Mouse (Mus musculus) CD8-positive naive resting alpha-beta T cell, adult 2 months (primary cell): ENCODE measurements around the gene Abcb5.

Experiments used
- DNase-seq, 2 experiments: peaks; one replicate each; pipeline ENCODE4 v3.0.0; 2022; ENCODE audit warnings: low read depth in 2 of 2, low spot score in 2 of 2

Abcb5 gene

DNA sequence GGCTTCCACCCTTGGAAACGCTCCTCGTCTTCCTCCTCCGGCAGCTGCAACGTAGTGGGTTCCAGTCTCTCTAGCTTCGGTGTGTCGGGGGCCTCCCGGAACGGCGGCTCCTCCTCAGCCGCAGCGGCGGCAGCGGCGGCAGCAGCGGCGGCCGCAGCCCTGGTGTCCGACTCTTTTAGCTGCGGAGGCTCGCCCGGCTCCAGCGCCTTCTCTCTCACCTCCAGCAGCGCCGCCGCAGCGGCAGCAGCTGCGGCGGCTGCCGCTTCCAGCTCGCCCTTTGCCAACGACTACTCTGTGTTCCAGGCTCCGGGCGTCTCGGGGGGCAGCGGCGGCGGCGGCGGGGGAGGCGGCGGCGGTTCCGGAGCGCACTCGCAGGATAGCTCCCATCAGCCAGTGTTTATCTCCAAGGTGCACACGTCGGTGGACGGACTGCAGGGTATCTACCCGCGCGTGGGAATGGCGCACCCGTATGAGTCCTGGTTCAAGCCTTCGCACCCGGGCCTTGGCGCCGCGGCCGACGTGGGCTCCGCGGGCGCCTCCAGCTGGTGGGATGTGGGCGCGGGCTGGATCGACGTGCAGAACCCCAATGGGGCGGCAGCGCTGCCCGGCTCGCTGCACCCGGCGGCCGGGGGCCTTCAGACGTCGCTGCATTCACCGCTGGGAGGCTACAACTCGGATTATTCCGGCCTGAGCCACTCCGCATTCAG, 117.6 kb downstream of the Abcb5 start:
- no peak for DNase-seq

DNA sequence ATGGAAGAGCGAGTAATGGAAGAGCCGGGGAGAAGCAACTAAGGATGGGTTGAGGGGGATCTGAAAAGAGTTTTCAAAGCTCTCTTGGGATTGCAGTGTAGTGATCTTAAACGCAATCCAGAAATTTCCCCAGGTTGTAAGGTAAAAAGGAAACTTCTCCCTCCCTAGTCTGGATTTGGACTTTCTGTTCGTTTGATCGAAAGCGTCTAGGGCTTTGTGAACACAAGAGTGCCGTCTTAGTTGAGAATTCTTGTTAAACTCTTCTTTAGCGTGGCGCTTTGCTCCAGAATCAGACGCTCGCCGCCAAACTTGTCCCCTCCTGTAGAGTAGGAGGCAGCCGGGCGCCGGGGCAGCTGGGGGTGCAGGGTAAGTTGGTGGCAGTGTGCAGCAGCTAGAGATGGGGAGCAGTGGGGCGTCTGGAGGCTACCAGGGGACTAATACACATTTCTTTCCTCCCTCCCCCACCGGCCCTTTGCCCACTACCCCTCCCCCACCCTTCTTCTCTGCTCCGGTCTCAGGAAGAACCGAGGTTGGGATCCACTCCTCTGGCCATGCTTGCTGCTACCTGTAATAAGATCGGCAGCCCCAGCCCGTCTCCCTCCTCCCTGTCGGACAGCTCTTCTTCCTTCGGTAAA, 118.2 kb downstream of the Abcb5 start:
- no peak for DNase-seq

DNA sequence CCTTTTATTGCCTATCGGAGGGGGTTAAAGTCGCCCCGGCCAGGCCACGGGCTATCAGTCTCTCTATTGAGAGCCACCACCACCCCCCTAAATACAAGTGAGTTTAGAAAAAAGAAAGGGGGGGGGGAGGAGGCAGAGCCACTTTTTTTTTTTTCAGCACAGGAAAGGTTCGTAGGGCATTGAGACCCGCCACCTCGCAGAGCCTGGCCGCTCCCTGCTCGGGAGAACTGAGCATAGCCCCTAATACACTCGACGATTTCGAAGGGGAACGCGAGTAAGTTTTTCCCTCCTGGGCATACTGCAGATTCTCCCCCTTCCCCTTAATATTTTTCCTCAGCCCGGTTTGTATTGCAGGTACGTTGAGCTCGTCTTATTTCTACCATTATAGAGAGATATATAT, 118.8 kb downstream of the Abcb5 start:
- DNase-seq, result no peak

DNA sequence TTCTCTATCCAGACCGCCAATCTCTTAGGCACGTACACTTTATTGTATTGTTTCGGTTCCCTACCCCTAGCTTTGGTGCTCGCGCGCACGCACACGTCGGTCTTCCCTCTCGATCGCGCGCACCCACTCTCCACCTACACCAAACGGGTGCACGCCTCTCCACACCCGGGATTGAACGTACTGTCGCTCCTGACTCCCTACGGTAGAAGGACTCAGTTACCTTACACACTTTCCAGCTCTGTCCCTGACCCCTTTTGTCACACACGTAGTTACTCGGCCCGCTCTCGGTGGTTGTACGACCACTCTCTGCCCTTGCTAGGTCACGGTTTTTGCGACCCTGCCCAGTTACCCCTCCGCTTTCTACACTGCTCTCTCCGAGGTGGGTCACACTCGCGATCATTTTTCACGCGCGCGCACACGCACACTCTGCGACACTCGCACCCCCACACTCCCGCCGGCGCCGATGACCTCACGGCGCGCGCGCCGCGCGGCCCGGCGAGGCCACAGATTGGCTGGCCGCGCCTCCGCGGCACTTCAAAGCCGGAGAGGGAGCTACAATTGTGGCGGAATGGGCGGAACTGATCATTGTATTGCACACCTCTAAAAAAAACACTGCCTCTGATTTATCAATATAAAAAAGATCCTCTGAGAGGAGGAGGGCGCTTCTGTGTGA, 119.4 kb downstream of the Abcb5 start:
- DNase-seq, result no peak

DNA sequence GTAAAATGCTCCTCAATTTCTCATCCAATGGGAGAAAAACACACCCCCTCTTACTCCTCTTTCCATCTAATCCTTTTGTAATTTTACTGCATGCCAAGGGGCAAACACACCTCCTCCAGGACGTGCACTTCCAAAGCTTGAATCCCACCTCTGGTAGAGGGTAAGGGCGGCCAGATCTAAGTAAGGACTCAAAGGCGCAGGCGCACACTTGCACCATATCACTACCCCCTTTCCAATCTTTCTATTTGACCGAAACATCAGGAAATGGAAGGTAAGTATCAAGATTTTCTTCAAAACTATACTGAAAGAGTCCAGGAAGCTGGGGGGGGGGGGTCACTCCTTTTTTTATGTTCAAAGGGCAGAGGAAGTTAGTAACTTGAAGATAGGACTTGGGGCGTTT, 120.0 kb downstream of the Abcb5 start, which contains the start of gene Sp8:
Sp8 (plus strand) TSS at position 109 of the 400 bp plus-strand sequence.
- DNase-seq, result no peak

DNA sequence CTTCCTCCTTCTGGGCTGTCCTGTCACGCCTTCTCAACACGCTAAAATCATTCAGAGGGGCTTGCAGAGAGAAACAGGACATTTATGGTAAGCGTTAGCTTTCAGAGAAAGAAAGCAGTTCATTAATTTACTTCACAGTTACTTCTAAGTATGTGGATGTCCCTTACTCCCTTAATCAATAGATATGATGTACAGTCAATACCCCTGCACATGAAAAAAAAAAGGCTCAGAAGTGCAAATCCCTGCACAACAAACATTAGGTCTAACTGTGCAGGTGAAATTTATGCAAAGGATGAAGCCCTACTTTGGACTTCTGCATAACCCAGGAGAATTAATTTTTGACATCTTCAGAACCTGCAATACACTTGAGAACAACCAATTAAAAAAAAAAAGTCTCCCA, 120.9 kb downstream of the Abcb5 start:
- DNase-seq, result no peak

DNA sequence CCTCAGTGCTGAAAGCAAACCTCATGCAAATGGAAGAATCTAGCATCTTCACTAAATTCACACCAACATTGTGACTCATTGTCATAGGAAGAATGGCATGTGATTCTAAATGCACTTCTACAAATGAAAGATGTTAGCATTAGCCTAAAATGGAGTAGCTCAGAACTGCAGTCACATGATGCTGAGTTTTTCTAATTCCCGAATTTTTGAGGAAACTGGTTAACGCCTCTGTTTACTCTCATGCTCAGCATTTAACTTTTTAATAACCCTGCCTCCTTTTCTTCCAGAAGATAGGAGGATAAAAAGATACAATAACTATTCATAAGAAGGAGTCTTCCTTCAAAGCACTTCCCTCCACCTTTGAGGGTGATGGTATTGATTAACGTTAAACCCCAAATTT, 121.4 kb downstream of the Abcb5 start:
- DNase-seq, result no peak

DNA sequence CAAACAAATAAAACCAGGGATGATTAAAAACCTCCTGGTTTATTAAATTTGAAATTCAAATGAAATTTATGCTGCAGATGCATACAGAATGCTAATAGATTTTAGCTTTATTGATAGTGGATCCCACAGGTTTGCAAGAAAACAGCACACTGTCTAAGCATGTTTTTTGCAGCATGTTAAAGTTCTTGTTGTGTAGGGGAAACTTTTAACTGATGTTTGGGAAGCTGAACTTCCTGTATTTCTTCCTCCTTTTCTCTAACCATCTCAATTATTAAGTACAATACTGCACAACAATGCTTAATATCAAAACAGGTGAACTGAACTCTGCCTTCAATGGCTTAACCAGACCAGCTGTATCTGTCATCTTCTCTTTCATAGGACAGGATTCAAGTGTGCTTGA, 122.1 kb downstream of the Abcb5 start:
- no peak for DNase-seq

DNA sequence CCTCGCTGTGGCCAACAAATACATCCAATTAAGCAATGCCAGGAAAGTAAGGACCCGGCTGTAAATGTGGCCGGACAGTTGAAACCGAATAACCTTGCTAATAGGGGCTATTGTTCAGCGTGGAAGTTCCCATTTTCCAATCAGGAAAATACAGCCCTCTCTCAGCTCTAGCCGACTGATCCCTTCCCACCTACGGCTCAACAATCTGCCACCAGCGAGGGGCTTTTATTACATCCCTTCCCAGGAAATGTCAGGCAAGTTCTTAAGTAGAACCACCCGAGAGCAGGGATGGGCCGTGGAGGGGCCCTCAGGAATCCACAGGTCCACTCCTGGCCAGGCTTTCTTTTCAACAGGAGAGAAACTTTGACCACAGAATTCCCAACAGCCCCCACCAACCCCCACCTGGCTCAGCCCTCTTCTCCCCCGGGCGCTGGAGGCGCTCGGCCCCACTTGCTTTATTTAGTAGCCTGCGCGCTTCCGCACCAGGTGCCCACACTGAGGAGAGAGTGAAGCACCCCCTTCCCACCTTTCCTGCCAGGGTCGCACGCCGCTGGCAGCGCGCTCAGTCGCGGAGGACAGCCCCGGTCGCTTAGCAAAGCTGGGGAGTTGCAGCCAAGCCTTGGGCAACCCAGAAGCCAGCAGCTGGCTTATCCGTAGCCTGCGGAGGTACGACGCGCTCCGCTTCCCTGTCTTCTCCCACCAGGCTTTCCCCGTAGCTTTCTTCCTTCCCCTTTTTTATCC, 123.4 kb downstream of the Abcb5 start:
- DNase-seq, result no peak

DNA sequence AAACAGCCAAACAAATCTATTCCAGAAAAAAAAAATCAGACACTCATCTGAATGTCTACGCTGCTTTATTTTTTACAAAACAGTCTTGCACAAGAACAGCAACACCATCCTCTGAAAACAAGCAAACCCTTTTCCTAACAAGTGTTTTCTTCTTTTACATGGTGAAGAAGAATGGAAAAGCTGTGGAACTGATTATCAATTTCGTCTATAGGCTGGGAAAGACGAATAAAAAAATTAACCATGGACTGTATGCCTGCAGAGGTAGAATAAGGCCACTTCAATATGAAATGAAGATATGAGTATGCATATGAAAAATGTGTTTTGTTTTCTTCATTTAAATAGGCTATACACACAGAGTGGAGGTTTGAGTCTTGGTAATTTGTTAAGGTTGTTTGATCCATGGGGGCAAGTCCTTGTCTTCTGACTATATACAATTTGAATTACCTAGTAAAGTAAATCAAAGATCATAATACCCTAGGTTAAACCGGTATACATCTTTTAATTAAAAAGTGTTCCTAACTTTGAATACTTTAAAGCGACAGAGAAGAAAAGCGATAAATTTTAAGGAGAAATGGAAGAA, 124.2 kb downstream of the Abcb5 start:
- no peak for DNase-seq

DNA sequence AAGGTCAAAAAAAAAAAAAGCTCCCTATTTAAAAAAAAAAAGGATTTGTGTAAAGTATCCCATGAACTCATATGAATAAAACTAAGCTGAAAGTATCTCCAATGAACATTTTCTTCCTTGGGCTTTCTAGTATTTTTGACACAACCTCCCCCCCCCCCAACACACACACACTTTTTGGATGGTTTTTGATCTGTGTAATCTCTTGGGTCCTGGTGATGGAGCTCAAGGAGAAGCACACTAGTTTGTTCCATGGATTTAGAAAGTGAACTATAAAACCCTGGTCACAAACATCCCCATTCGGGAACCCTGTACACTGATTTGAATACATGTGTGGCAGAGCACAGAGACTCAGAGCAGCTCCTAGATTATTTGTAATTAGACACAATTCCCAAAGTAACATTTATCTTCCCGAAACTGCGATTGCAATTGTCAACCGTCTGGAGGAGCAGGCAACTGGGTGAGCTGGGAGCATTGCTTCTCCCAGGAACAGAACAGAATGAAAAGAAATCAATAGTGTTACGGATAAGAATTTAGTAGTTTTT, 124.8 kb downstream of the Abcb5 start:
- DNase-seq, result no peak

DNA sequence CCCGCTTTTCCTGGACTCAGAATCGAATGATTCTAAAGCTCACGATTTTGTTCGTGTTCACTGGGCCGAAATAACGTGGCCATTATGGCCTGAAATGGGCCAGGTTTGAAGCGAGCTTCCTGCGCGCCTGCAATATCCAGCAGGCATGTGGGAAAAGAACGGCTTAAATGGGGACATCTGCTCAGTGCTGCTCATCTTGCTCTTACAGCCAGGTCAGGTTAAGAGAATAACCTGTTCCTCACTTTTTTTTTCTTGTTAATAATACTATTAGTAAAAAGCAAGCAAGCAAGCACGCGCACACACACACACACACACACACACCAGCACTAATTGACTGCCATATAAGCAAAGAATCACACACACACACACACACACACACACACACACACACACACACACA, 125.4 kb downstream of the Abcb5 start:
- no peak for DNase-seq

DNA sequence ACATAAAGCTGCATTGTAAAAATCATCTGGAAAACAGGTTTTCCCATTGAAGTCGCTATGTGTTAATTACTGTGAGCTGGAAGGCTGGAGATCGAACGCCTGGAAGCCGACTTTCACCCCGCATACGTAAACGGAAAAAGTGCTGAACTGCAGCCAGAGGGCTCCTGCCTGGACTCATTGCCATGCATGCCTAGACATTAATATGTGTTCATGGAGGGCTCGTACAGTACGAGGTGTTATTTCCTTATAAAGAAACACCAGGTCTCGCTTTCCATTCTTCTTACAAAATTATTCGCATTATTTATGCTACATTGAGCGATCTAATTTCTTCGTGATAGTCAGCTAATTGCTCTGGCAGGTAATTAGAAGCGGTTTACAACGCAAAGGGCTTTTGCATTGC, 125.9 kb downstream of the Abcb5 start:
- DNase-seq, result no peak

DNA sequence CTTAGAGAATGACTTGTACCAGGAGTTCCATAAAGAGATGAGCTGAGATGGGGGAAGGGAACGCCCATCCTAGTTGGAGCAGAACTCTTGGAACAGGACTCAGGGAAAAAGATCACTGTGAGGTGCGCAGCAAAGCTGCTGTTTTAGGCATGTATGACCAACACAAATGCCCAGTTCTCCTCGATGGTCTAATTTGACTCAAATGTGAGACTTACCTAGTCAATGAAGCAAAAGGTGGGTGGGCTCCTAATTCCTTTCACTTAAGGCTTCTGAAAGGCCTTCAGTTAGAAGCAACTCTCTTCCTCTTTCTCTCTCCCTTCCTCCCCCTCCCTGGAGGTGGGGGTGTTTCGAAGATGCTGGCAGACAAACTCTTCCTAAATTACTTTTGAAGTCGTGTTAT, 126.8 kb downstream of the Abcb5 start:
- no peak for DNase-seq

DNA sequence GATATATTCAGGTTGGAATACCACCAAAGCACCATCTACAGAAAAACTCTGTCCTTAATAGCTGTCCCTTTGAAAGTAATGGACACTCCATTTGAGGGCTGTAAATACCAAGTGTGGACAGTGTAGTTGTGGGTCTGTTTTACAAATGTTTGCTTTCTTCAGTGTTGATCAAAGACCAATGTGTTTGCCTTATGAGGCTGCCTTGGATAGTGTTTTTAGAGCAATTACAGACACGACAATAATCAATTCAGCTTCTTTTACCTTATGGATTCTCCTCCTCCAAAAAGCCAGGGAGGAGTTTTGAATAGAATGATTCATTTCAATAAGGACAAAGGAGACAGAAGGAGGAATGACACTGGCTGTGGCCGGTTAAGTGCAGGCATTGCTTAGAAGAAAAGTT, 128.0 kb downstream of the Abcb5 start:
- DNase-seq, result no peak

DNA sequence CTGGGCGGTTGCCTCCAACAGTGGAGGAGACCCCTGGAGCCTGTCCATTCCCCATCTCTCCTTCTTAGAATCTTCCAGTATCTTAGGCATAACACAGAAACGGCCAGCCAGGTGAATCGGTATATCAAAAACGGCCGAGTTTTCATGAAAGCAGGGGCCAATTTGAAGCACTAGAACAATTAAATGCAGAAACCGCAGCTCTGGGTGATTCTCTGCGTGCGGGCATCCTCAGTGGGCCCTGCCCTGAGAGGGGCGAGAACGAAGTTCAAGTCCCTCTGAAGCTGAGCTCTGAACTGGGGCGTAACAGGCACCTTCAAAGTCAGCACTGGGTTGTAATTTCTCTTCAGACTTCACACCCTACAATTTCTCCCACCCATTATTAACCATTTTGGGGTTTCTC, 128.9 kb downstream of the Abcb5 start:
- DNase-seq, result no peak

DNA sequence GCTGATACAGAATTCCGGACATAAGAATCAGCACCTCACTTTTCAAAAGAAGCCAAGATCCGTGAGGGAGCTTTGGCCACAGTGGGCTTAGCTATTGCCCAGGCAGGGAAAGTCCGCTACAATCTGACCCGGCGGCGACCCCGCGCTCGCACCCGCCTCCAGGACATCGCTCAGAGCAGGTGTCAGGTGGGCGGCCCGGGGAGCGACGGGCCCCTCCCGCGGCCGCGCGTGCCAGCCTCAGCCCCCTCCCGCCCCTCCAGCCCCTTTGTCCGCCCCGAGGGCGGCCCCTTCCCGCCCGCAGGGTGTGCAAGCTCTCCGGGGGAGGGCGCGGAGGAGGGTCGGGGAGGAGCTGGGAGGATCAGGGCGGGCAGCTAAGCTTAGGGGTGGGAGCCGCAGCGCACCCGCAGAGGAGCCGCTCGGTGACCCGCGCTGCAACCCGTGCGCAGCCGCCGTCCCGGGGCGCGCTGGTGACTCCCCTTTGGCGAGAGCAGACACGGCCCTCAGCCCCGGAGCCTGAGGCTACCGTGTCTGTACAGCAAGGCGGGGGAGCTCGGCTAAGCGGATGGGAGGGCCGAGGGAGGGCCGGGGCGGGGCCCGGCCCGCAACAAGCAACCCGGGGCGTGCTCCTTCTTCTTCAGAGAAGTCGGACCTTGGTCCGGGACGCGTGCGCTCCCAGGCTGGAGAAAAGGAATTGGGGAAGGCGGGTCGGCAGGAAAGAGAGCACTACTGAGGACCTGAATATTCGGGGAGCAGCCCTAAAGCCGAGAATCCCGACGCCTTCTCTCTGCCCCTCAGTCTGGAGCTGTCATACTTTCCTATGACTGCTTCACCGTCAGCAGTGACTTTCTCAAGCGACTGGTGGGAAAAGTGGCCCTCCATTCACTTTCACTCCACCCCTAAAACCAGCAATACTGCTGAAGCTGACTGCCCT, 129.5 kb downstream of the Abcb5 start:
- no peak for DNase-seq

DNA sequence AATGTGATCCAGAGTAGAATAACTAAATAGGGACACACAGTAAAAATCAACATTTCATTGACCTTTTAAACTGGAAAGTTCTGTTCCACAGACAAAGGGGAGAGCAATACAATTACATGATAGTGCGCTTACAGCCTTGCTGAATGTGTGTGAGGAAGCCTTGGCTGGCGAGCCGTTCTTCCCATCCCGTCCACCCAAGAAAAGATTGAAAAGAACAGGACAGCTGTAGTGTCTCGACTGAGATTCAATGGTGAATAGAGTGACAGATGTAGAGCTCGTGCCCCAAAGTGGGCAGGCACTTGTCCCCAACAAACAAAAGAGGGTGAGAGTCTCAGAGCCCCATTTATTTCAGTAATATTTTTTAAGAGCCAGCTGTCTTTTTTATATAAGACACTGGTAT, 136.3 kb downstream of the Abcb5 start:
- no peak for DNase-seq
